Mouse (Mus musculus): ENCODE measurements around the gene Zdhhc21. TPM values are rescaled to one million over a fixed set of nuclear protein-coding genes. Genes with fewer than 3 reads are reported as not detected.

Gene Zdhhc21
- total RNA-seq (2021), result 10 to 100 TPM; 63.4 to 67.5 TPM
- long read RNA-seq, experiment 1, full-length matches to known transcripts, result 5 of 13 reads
- long read RNA-seq, experiment 1, partial matches to known transcripts, result 0 of 13 reads
- long read RNA-seq, experiment 1, other reads (novel, unspliced or antisense), result 8 of 13 reads
- long read RNA-seq, experiment 2, full-length matches to known transcripts, result 3 of 10 reads
- long read RNA-seq, experiment 2, partial matches to known transcripts, result 2 of 10 reads
- long read RNA-seq, experiment 2, other reads (novel, unspliced or antisense), result 5 of 10 reads

- peak; percentile 82 to 86 for DNase-seq (ENCODE audit: low spot score in 2 of 2)
These were observed at the start of gene Zdhhc21 for GRCm38 (mm10) chr4:82859131-82860125. Gene Zdhhc21, minus strand, starts transcription at chr4:82859958.

- DNase-seq (ENCODE audit: low spot score in 2 of 2), result no peak
These were observed 35.5 kb upstream of the Zdhhc21 start for GRCm38 (mm10) chr4:82895227-82895626.

- DNase-seq (ENCODE audit: low spot score in 2 of 2), result no peak
These were observed 32.5 kb upstream of the Zdhhc21 start for GRCm38 (mm10) chr4:82892247-82892646.

- DNase-seq (ENCODE audit: low spot score in 2 of 2), result no peak
These were observed 31.8 kb upstream of the Zdhhc21 start for GRCm38 (mm10) chr4:82891566-82891965.

GRCm38 (mm10) chr4:82891049-82891448 lies 31.3 kb upstream of the Zdhhc21 start:
- DNase-seq (ENCODE audit: low spot score in 2 of 2), result no peak

- no peak for DNase-seq (ENCODE audit: low spot score in 2 of 2)
These were observed 30.8 kb upstream of the Zdhhc21 start for GRCm38 (mm10) chr4:82890585-82890984.

- no peak for DNase-seq (ENCODE audit: low spot score in 2 of 2)
These were observed 26.4 kb upstream of the Zdhhc21 start for GRCm38 (mm10) chr4:82886148-82886547.

- no peak for DNase-seq (ENCODE audit: low spot score in 2 of 2)
These were observed 25.8 kb upstream of the Zdhhc21 start for GRCm38 (mm10) chr4:82885535-82885913.

GRCm38 (mm10) chr4:82884636-82885534 lies 25.1 kb upstream of the Zdhhc21 start, which contains the start of gene Cer1:
Gene Cer1, minus strand, starts transcription at chr4:82885148.
- DNase-seq (ENCODE audit: low spot score in 2 of 2), result no peak

GRCm38 (mm10) chr4:82882500-82882899 lies 22.7 kb upstream of the Zdhhc21 start:
- DNase-seq (ENCODE audit: low spot score in 2 of 2), result no peak

GRCm38 (mm10) chr4:82881366-82881765 lies 21.6 kb upstream of the Zdhhc21 start:
- DNase-seq (ENCODE audit: low spot score in 2 of 2), result no peak

- DNase-seq (ENCODE audit: low spot score in 2 of 2), result no peak
These were observed 20.5 kb upstream of the Zdhhc21 start for GRCm38 (mm10) chr4:82880243-82880642.

GRCm38 (mm10) chr4:82879152-82879551 lies 19.4 kb upstream of the Zdhhc21 start:
- no peak for DNase-seq (ENCODE audit: low spot score in 2 of 2)

GRCm38 (mm10) chr4:82876656-82877055 lies 16.9 kb upstream of the Zdhhc21 start:
- DNase-seq (ENCODE audit: low spot score in 2 of 2), result no peak

GRCm38 (mm10) chr4:82875532-82875931 lies 15.8 kb upstream of the Zdhhc21 start:
- DNase-seq (ENCODE audit: low spot score in 2 of 2), result no peak

- no peak for DNase-seq (ENCODE audit: low spot score in 2 of 2)
These were observed 15.0 kb upstream of the Zdhhc21 start for GRCm38 (mm10) chr4:82874791-82875190.

GRCm38 (mm10) chr4:82872548-82872947 lies 12.8 kb upstream of the Zdhhc21 start:
- DNase-seq (ENCODE audit: low spot score in 2 of 2), result no peak

GRCm38 (mm10) chr4:82872121-82872520 lies 12.4 kb upstream of the Zdhhc21 start:
- no peak for DNase-seq (ENCODE audit: low spot score in 2 of 2)

- no peak for DNase-seq (ENCODE audit: low spot score in 2 of 2)
These were observed 11.2 kb upstream of the Zdhhc21 start for GRCm38 (mm10) chr4:82870931-82871330.

- no peak for DNase-seq (ENCODE audit: low spot score in 2 of 2)
These were observed 8.1 kb upstream of the Zdhhc21 start for GRCm38 (mm10) chr4:82867731-82868445.

Measured in left cerebral cortex, adult 18-20 months (tissue).